Mouse (Mus musculus): ENCODE data around the gene Olfr152. TPM values are rescaled to one million over a fixed set of nuclear protein-coding genes. Genes with fewer than 3 reads are reported as not detected.

Olfr152 gene
- polyA plus RNA-seq, 1 experiment: not detected

DNA sequence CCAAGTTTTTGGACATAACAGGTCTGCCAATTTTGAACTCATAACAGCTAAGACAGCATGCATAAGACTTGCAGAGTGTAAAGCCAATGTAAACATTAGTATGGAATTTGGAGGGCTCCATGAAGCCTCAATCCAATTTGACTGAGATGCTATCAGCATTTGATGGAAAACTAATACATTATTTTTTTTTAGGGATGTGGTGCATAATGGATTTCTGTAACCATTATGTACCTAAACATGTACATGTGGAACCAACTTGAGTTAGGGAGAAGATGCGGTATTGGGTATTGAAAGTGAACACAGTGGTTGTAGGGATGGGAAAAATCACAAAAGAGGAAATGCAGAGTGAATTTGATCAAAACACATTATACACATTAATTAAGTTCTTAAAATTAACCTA lies 51.0 kb downstream of the Olfr152 start, which contains the start of gene Olfr1148:
Olfr1148 (plus strand) TSS at position 301 of the 400 bp plus-strand sequence.
- no peaks in the 10 kb centered on the region for H3K4me1 ChIP-seq (replicated peaks; ENCODE audit: control insufficient read depth, insufficient read depth, low read length)
- DNase-seq: no peak
- 91% methylated on average over 1 of the region's 1 CpGs for WGBS
- H3K36me3 ChIP-seq (ENCODE audit: control insufficient read depth, insufficient read depth, low read length): no peaks in the 10 kb centered on the region
- H3K4me3 ChIP-seq (ENCODE audit: control insufficient read depth, insufficient read depth, low read length): no peak within 1 kb of the TSS
- TF ChIP-seq CTCF (IDR thresholded peaks at IDR 0.05; ENCODE audit: borderline replicate concordance, control insufficient read depth, extremely low read depth, insufficient read depth, low read length, poor library complexity) (no peak), POLR2A (IDR thresholded peaks at IDR 0.05; ENCODE audit: control insufficient read depth, extremely low read depth, insufficient read depth, low read length, poor library complexity) (no peak)
- no peak within 1 kb of the TSS for H3K27ac ChIP-seq (ENCODE audit: control insufficient read depth, insufficient read depth, low read length)
- no peaks in the 10 kb centered on the region for H3K27me3 ChIP-seq (ENCODE audit: control insufficient read depth, insufficient read depth, low read length)

Other genes starting within 250 kb of the Olfr152 start
- gene Olfr153, start 247.7 kb upstream of the Olfr152 start, polyA plus RNA-seq (2012; rRNA removed): not detected in 2 replicates
- gene Olfr1128, start 233.9 kb upstream of the Olfr152 start, polyA plus RNA-seq (2012; rRNA removed): not detected in 2 replicates
- not detected in 2 replicates for gene Olfr1129, start 205.6 kb upstream of the Olfr152 start, polyA plus RNA-seq (2012; rRNA removed)
- not detected in 2 replicates for gene Olfr1130, start 173.3 kb upstream of the Olfr152 start, polyA plus RNA-seq (2012; rRNA removed)
- not detected in 2 replicates for gene Olfr1131, start 152.4 kb upstream of the Olfr152 start, polyA plus RNA-seq (2012; rRNA removed)
- gene Olfr1132, start 141.9 kb upstream of the Olfr152 start, polyA plus RNA-seq (2012; rRNA removed): not detected in 2 replicates
- gene Olfr1133, start 132.1 kb upstream of the Olfr152 start, polyA plus RNA-seq (2012; rRNA removed): not detected in 2 replicates
- gene Olfr1134, start 121.0 kb upstream of the Olfr152 start, polyA plus RNA-seq (2012; rRNA removed): not detected in 2 replicates
- gene Olfr1135, start 105.8 kb upstream of the Olfr152 start, polyA plus RNA-seq (2012; rRNA removed): not detected in 2 replicates
- 0.40 TPM in 1 of 2 replicates, not detected in the other for gene Olfr1136, start 85.5 kb upstream of the Olfr152 start, polyA plus RNA-seq (2012; rRNA removed)
- gene Olfr1137, start 66.3 kb upstream of the Olfr152 start, polyA plus RNA-seq (2012; rRNA removed): not detected in 2 replicates
- gene Olfr1138, start 39.5 kb upstream of the Olfr152 start, polyA plus RNA-seq (2012; rRNA removed): not detected in 2 replicates
- not detected in 2 replicates for gene Olfr1140, start 35.7 kb upstream of the Olfr152 start, polyA plus RNA-seq (2012; rRNA removed)
- not detected in 2 replicates for gene Olfr1141, start 25.5 kb upstream of the Olfr152 start, polyA plus RNA-seq (2012; rRNA removed)
- not detected in 2 replicates for gene Olfr1143, start 21.1 kb downstream of the Olfr152 start, polyA plus RNA-seq (2012; rRNA removed)
- not detected in 2 replicates for gene Olfr1145, start 30.3 kb downstream of the Olfr152 start, polyA plus RNA-seq (2012; rRNA removed)
- not detected in 2 replicates for gene Olfr1148, start 51.0 kb downstream of the Olfr152 start, polyA plus RNA-seq (2012; rRNA removed)
- not detected in 2 replicates for gene Olfr1150-ps1, start 64.5 kb downstream of the Olfr152 start, polyA plus RNA-seq (2012; rRNA removed)
- not detected in 2 replicates for gene Olfr1151, start 76.4 kb downstream of the Olfr152 start, polyA plus RNA-seq (2012; rRNA removed)
- gene Olfr1152, start 87.0 kb downstream of the Olfr152 start, polyA plus RNA-seq (2012; rRNA removed): not detected in 2 replicates
- not detected in 2 replicates for gene Olfr1153, start 115.5 kb downstream of the Olfr152 start, polyA plus RNA-seq (2012; rRNA removed)
- gene Olfr1154, start 125.7 kb downstream of the Olfr152 start, polyA plus RNA-seq (2012; rRNA removed): not detected in 2 replicates
- gene Olfr1155, start 165.7 kb downstream of the Olfr152 start, polyA plus RNA-seq (2012; rRNA removed): not detected in 2 replicates
- gene Olfr1156, start 173.6 kb downstream of the Olfr152 start, polyA plus RNA-seq (2012; rRNA removed): not detected in 2 replicates
- not detected in 2 replicates for gene Olfr1157, start 188.8 kb downstream of the Olfr152 start, polyA plus RNA-seq (2012; rRNA removed)
- not detected in 2 replicates for gene Olfr74, start 195.2 kb downstream of the Olfr152 start, polyA plus RNA-seq (2012; rRNA removed)
- gene Olfr1158, start 210.6 kb downstream of the Olfr152 start, polyA plus RNA-seq (2012; rRNA removed): not detected in 2 replicates
- not detected in 2 replicates for gene Olfr1160, start 228.8 kb downstream of the Olfr152 start, polyA plus RNA-seq (2012; rRNA removed)
- not detected in 2 replicates for gene Olfr1161, start 243.3 kb downstream of the Olfr152 start, polyA plus RNA-seq (2012; rRNA removed)